Mouse (Mus musculus) layer of hippocampus, postnatal 25 days (tissue): ENCODE measurements around the gene Ttc28. TPM values are rescaled to one million over a fixed set of nuclear protein-coding genes. Genes with fewer than 3 reads are reported as not detected.
"Not testable (repeated sequence)": the region's sequence is repeated elsewhere in the genome, so short reads cannot be mapped to it uniquely, and the experiment has no call there.

Source experiments
- DNase-seq, 2 experiments: peaks; one replicate each; pipeline ENCODE4 v3.0.0; 2022; ENCODE audit warnings: mixed read lengths in 2 of 2, low spot score in 1 of 2; ENCODE audit errors: extremely low spot score in 1 of 2
- total RNA-seq, 2 experiments: library from RNA; stranded (reverse); gene quantifications; 2 replicates each; pipeline ENCODE4 v1.2.3; 2021

The Ttc28 gene
- total RNA-seq, 2 experiments from 2014 or later: 11.3 to 13.3 TPM

- not testable (repeated sequence) for DNase-seq
Measured at GRCm38 (mm10) chr5:110878526-110878925, 1.1 kb upstream of the Ttc28 start.

DNA sequence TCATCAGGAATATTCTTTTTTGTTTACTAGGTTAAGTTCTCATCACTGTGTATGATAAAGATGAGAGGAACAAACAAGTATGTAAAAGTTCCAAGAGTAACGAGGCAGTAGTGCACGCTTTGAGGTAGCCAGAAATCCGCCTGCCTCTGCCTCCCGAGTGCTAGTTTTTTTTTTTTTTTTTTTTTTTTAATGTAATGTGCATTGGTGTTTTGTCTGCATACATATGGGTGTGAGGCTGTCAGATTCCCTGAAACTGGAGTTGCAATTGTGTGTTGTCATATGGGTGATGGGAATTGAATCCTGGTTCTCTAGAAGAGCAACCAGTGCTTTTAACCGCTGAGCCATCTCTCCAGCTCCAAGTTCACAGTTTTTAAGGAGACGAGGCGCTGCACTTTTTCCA is 561 bp upstream of the Ttc28 start:
- DNase-seq: no peak

DNA sequence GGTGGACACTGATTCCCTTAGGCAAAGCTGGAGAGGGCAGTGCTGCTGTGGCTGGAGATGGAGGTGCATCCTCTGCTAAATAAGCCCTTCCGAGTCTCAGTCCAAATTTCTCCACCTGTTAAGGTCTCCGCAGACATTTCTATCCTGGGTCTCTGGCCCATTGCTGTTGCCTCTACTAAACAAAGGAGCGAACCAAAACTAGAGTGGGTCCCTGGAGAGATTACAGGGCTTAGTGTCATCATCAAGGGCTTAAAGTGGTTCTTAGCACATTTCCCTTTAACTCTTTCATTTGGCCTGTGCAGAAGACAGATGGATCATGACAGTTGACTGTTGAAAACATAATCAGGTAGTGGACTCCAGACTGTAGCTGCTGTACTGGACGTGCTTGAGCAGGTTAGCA is 9.0 kb downstream of the Ttc28 start:
- no peak for DNase-seq

DNA sequence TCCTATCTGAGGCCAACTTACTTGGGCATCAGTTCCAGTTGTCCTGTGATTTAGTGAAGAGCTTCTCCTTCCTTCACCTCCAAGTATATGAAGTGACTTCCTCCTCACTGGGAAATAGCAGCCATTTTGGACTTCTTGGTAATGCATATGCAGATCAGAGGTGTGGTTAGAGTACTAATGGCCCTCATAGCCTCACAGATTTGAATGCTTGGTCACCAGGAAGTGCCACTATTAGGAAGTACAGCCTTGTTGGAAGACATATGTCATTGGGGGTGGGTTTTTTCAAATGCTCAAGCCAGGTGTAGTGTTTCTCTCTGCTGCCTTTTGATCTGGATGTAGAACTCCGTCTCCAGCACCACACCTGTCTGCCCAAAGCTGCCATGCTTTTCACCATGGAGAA is 10.3 kb downstream of the Ttc28 start:
- no peak for DNase-seq

- no peak for DNase-seq
Measured at GRCm38 (mm10) chr5:110890561-110890960, 11.0 kb downstream of the Ttc28 start.

DNA sequence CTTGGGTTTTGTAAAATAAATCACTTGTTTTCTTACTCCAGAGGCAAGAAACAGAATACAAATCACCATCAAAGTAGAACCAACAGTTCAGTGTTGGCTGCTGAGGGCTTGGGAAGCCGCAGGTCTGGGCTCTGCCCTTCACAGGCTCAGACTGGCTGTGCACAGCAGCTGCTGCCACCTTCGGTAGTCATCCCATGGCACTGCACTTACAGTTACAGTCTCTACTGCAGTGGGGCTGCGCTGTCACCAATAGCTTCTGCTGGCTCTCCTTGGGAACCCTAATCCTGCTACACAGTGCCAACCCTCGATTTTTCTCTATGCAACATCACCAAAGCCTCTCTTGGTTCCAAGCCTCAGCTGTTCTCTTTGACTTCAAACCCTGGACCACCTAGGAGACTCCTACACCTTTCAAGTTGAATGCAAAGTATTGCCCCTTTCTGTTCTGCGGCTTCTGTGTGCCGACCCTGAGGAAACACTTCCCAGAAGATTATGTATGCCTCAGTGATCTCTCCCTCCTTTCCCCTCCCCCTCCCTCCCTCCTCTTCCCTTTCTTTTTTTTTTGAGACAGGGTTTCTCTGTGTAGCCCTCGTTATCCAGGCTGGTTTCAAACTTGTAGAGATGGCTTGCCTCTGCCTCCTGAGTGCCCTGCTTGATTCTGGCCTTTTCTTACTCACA is 17.6 kb downstream of the Ttc28 start:
- no peak for DNase-seq

DNA sequence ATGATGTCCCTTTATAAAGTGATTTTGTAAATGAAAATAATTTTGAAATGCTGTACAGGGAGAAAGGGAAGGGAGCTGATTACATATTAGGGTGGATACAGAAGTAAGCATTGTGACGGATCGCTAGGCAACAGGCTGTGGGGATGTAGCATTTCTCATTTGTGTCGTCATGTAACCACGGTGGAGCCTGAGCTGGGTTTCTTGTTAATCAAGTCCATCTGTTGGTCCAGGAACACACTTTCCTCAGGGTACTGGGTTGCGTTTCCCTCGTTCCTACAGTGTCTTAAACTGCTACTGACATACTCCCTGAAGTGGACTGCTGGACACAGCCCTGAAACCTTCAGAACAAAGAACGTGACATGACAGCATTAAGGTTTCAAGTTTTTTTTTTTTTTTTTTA is 18.6 kb downstream of the Ttc28 start:
- no peak for DNase-seq

DNA sequence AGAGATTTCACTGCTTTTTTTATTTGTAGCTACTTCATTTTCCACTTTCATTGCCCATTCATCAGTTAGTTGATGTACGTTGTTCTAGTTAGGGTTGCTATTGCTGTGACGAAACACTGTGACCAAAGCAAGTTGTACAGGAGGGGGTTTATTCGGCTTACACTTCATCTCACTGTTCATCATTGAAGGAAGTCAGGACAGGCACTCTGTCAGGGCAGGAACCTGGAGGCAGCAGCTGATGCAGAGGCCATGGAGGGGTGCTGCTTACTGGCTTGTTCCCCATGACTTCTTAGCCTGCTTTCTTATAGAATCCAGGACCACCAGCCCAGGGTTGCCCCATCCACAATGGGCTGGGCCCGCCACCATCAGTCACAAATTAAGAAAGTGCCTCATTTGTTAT is 19.2 kb downstream of the Ttc28 start:
- no peak for DNase-seq

DNA sequence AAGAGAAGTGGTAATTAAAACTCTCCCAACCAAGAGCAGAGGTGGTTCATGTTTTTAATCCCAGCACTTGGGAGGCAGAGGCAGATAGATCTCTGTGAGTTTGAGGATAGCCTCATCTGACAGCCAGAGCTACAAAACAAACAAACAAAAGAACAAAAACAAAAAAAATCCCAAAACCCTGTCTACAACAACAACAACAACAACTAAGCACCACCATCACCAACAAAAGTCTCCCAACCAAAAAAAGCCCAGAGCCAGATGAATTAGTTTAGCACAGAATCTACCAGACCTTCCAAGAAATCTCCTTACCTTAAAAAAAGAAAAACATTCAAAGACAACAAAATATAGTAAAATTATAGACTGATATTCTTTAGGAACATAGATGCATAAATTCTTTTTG is 20.7 kb downstream of the Ttc28 start:
- DNase-seq: no peak

DNA sequence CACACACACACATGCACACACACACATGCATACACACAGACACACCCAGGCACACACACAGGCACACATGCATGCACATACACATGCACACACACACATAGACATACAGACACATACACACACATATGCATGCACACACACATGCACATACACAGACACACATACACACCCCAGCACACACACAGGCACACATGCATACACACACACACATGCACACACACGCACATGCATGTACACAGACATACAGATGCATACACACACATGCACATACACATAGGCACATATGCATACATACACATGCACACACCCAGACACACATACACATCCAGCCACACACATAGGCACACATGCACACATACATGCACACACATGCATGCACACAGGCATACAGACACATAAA is 27.1 kb downstream of the Ttc28 start:
- DNase-seq: no peak

- DNase-seq: no peak
Measured at GRCm38 (mm10) chr5:110908879-110909278, 29.3 kb downstream of the Ttc28 start.

DNA sequence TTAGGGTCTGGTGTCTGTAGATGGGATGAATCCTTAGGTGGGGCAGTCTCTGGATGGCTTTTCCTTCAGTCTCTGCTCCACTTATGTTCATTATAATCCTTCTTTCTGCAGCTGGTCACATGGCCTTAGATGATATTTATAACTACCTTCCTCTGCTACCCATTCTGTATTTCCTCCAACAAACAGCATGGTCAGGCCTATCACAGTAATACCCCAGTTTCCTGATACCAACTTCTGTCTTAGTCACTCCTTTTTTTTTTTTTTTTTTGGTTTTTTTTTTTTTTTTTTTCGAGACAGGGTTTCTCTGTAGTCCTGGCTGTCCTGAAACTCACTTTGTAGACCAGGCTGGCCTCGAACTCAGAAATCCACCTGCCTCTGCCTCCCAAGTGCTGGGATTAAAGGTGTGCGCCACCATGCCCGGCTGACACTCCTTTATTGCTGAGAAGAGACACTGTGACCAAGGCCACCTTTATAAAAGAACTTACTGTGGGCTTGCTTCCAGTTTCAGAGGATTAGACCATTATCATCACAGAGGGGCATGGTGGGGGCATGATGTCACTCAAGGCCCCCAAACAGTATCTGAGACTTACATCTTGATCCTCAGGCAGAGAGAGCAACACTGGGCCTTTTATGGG is 30.5 kb downstream of the Ttc28 start:
- DNase-seq: no peak

DNA sequence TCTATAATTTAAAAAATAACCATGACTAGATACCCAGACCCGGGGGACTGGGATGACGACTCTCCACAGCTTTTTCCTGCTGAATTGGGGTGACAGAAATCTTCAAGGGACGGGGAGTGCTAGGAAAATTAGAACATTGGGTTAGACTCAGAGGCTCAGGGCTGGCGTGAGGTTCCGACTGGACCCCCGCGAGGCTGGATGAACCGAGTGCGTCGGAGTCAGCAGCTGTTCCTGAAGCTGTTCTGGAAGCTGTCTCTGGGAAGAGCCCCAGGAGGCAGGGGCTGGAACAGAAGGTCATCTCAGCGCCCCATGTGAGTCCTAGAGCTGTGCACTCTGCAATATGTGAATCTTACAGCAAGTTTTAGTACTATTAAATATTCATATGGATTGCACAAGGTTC is 35.3 kb downstream of the Ttc28 start:
- DNase-seq: no peak

DNA sequence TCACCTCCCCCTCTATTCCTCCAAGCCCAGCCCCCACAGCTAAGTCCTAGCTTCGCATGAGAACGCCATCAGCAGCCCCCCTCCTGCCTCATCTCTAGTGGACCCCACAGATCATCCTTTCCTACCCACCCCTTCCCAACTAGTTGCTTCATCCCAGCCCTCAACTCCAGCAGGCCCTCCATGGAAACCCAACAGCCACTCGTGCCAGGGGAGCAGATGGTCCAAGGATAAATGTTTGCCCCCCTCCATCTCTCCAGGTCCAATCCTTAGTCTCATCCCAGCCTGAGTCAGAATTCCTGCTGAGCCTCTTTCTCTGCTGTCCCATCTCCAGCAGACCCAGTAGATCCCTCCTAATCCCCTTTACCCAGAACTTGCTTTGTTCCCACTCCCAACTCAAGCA is 36.6 kb downstream of the Ttc28 start:
- DNase-seq: no peak

DNA sequence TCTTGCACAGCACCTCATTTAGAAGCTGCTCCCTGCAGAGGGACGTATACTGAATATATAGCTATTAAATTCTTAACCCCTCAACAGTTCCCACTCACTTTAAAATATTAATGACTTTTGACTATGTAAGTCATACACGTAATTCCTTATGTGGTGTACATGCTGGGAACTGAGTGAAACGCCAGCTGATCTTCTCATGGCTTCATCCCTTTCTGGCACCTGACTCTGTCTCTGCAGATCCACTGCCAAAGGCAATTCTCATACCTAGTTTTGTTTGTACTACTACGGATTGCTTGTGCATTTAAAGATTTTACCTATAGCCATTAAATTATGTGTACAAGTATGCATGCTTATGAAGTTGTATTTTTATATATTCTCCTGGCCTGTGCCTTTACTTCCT is 39.9 kb downstream of the Ttc28 start:
- no peak for DNase-seq

DNA sequence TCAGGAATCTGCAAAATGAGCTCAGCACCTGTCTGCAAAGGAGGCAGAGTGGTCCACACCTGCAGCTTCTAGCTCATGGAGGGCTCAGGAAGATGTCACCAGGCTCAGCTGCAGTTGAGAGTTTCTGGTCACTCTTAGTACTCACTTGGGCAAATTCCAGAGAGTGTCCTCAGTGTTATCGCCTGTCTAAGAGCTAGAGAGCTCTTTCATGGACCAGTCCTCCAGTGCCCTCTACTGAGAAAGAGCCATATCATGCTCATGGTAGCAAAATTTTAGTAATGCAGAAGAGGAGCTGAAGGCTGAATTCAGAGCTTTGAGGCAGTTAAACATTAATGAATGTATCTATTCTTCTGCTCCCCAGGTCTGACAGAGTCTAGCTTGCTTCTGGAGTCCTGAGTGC is 43.7 kb downstream of the Ttc28 start:
- DNase-seq: no peak

- DNase-seq: no peak
Measured at GRCm38 (mm10) chr5:110924636-110925035, 45.0 kb downstream of the Ttc28 start.

GRCm38 (mm10) chr5:110925804-110926203 is 46.2 kb downstream of the Ttc28 start:
- no peak for DNase-seq

GRCm38 (mm10) chr5:110928289-110928688 is 48.7 kb downstream of the Ttc28 start:
- no peak for DNase-seq

- DNase-seq: no peak
Measured at GRCm38 (mm10) chr5:110929306-110929705, 49.7 kb downstream of the Ttc28 start.

GRCm38 (mm10) chr5:110936606-110937005 is 57.0 kb downstream of the Ttc28 start:
- no peak for DNase-seq

GRCm38 (mm10) chr5:110944326-110944725 is 64.7 kb downstream of the Ttc28 start:
- no peak for DNase-seq
